Mouse (Mus musculus) forebrain, embryonic 14.5 days (tissue): ENCODE results near the gene S100a3. TPM values are rescaled to one million over a fixed set of nuclear protein-coding genes. Genes with fewer than 3 reads are reported as not detected.
A peak's percentile ranks its signal among the peaks of the same experiment; 100 is the strongest.

Source experiments
- ATAC-seq: fragments of 200-750 bp; cut with Nextera tagmentation; 2 replicates; pipeline ENCODE4 v1.8.0; 2017; ENCODE audit warnings: mild to moderate bottlenecking, moderate library complexity
- DNase-seq: peaks from one replicate; pipeline ENCODE4 v3.0.0-alpha.2; 2015; ENCODE audit warnings: low spot score
- H3K27ac ChIP-seq: fragments of 300-500 bp; sonication (generic); 2 replicates; pipeline ENCODE4 v1.5.1; 2014; ENCODE audit warnings: low read depth, mild to moderate bottlenecking, control low read depth, low read length, moderate library complexity
- H3K27me3 ChIP-seq: fragments of 300-500 bp; sonication (generic); replicated peaks from 2 replicates; pipeline ENCODE4 v1.6.1; 2014; ENCODE audit warnings: low read length, control low read depth, mixed read lengths; ENCODE audit not compliant: control insufficient read depth, insufficient read depth
- H3K36me3 ChIP-seq: fragments of 300-500 bp; sonication (generic); 2 replicates; pipeline ENCODE4 v1.6.1; 2014; ENCODE audit warnings: low read length, control low read depth; ENCODE audit not compliant: control insufficient read depth, insufficient read depth
- H3K4me1 ChIP-seq: fragments of 300-500 bp; sonication (generic); 2 replicates; pipeline ENCODE4 v1.6.1; 2014; ENCODE audit warnings: antibody characterized with exemption, low read length, control low read depth; ENCODE audit not compliant: control insufficient read depth, insufficient read depth
- H3K4me2 ChIP-seq: fragments of 300-500 bp; sonication (generic); 2 replicates; pipeline ENCODE4 v1.6.1; 2014; ENCODE audit warnings: mild to moderate bottlenecking, control low read depth, low read length
- H3K4me3 ChIP-seq: fragments of 300-500 bp; sonication (generic); 2 replicates; pipeline ENCODE4 v1.5.1; 2014; ENCODE audit warnings: low read depth, low read length, control low read depth
- H3K9ac ChIP-seq: fragments of 300-500 bp; sonication (generic); 2 replicates; pipeline ENCODE4 v1.6.1; 2014; ENCODE audit warnings: mild to moderate bottlenecking, low read length, control low read depth, moderate library complexity
- H3K9me3 ChIP-seq: fragments of 300-500 bp; sonication (generic); replicated peaks from 2 replicates; pipeline ENCODE4 v1.6.1; 2016; ENCODE audit warnings: low read length, control low read depth, mixed read lengths; ENCODE audit not compliant: control insufficient read depth
- WGBS: fragments of 180-500 bp; shearing (Covaris S2); extraction: QIAGEN DNeasy Blood & Tissue Kit; methylation state at CpG from one replicate; pipeline ENCODE4 v1.1.7; 2014; 5-methylcytosine and 5-hydroxymethylcytosine counted together
- polyA plus RNA-seq: library from polyadenylated mRNA; unstranded; fragments of >200 nt; fragmentation: Nextera tagmentation; extraction: Ambion mirVana; gene quantifications from 2 replicates; pipeline ENCODE4 v1.2.1, GENCODE M21; 2014

Gene S100a3
- polyA plus RNA-seq, 1 experiment from 2014 or later: not detected

GRCm38 (mm10) chr3:90639511-90640154 lies 79.3 kb downstream of the S100a3 start:
- H3K36me3 ChIP-seq: no peaks in the 10 kb centered on the region
- H3K4me3 ChIP-seq: no peak overlapping the region
- 53% methylated on average over 7 of the region's 7 CpGs for WGBS
- H3K27me3 ChIP-seq: no peaks in the 10 kb centered on the region
- no peaks in the 10 kb centered on the region for H3K4me1 ChIP-seq
- DNase-seq (peak; percentile 15), ATAC-seq (no peak)
- H3K9me3 ChIP-seq: no peaks in the 10 kb centered on the region
- H3K27ac ChIP-seq: no peak overlapping the region
- H3K4me2 ChIP-seq: no peak overlapping the region
- no peak overlapping the region for H3K9ac ChIP-seq

DNA sequence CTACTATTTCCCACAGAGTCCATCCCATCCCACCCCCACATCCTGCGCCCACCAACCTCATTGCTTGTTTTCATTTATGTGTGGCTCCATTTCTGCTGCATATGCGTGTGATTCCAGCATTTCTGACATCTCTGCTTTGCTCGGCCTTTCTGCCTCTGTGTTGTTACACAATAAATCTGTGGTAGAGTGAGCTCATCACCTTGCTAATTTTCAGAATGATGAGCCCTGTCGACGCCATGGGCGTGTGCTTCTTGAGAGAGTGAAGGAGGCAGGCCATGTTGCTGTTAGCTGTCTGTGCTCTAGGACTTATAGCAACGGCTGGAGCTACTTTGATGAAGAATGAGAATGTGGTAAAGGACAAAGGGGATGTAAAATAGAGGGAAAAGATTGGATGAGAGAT lies 80.6 kb downstream of the S100a3 start:
- Histone ChIP-seq H3K9me3 (no peaks in the 10 kb centered on the region), H3K27ac (no peak overlapping the region), H3K4me1 (no peaks in the 10 kb centered on the region), H3K9ac (no peak overlapping the region), H3K27me3 (no peaks in the 10 kb centered on the region), H3K36me3 (no peaks in the 10 kb centered on the region), H3K4me2 (no peak overlapping the region), H3K4me3 (no peak overlapping the region)
- no peak for ATAC-seq
- 88% methylated on average over 7 of the region's 7 CpGs for WGBS
- DNase-seq: no peak

DNA sequence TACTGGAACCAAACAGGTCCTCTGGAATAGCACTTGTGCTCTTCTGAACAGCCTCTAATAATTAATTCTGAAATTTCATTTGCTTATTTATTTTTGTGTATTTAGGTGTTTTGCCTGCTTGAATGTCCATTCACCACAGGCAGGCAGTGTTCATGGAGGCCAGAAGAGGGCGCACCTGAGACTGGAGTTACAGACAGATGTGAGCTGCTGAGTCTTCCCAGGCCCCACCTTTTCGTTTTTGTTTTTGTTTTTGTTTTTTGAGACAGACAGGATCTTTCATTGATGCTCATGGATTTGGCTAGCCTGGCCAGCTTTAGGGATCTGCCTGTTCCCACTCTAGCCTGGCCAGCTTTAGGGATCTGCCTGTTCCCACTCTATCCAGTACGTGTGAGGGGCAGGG lies 83.8 kb downstream of the S100a3 start:
- no peaks in the 10 kb centered on the region for H3K27me3 ChIP-seq
- H3K4me3 ChIP-seq: no peak overlapping the region
- ATAC-seq: no peak
- 46% methylated on average over 3 of the region's 3 CpGs for WGBS
- no peak for DNase-seq
- no peaks in the 10 kb centered on the region for H3K4me1 ChIP-seq
- no peak overlapping the region for H3K27ac ChIP-seq
- no peaks in the 10 kb centered on the region for H3K9me3 ChIP-seq
- H3K9ac ChIP-seq: no peak overlapping the region
- no peaks in the 10 kb centered on the region for H3K36me3 ChIP-seq
- no peak overlapping the region for H3K4me2 ChIP-seq

DNA sequence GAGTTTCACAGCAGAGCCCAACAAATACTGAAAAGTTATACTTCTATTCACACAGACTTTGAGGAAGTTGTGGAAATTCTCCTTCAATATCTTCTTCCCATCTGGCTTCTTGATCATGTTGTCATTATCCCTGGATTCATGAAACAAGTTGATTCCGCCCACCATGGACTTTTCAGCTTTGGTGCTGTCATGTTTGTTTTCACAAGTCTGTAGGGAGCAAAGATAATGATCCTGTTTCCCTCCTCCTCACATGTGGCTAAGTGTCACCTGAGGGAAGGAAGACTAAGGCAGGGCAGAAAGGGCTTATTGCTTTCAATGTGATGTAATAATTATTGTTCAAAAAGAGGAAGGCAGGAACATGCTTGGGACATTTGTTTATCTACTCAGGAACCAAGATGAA lies 86.9 kb downstream of the S100a3 start:
- H3K9ac ChIP-seq: no peak overlapping the region
- no peak overlapping the region for H3K4me2 ChIP-seq
- DNase-seq (no peak), ATAC-seq (no peak)
- H3K9me3 ChIP-seq: no peaks in the 10 kb centered on the region
- H3K4me3 ChIP-seq: no peak overlapping the region
- no peaks in the 10 kb centered on the region for H3K4me1 ChIP-seq
- WGBS: 82% methylated on average over 1 of the region's 1 CpGs
- no peaks in the 10 kb centered on the region for H3K36me3 ChIP-seq
- H3K27me3 ChIP-seq: no peaks in the 10 kb centered on the region
- no peak overlapping the region for H3K27ac ChIP-seq

DNA sequence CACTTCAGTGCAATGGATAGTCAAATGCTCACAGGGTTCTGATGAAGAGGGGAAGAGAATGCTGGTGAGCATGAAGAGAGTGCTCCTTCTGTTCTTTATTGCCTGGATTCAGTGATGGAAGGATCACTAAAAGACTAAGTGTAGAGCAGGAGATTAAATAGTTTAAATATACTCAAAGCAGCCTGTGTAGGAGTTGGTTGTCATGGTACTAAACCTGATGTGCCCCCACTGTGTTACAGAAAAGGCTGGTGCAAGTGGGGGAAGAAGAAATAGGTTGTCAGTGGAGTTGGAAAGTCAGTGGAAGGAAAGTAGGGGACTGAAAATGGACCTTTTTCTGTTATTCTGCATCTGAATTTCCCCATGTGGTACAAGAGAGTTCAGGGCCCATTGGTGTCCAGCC lies 88.6 kb downstream of the S100a3 start:
- Histone ChIP-seq H3K36me3 (no peaks in the 10 kb centered on the region), H3K4me1 (no peaks in the 10 kb centered on the region), H3K9me3 (no peaks in the 10 kb centered on the region), H3K4me2 (no peak overlapping the region), H3K27me3 (no peaks in the 10 kb centered on the region), H3K4me3 (no peak overlapping the region), H3K9ac (no peak overlapping the region), H3K27ac (no peak overlapping the region)
- no peak for DNase-seq
- no peak for ATAC-seq

GRCm38 (mm10) chr3:90649832-90650231 lies 89.5 kb downstream of the S100a3 start:
- Histone ChIP-seq H3K36me3 (no peaks in the 10 kb centered on the region), H3K4me3 (no peak overlapping the region), H3K4me1 (no peaks in the 10 kb centered on the region), H3K9me3 (no peaks in the 10 kb centered on the region), H3K27ac (no peak overlapping the region), H3K4me2 (no peak overlapping the region), H3K27me3 (no peaks in the 10 kb centered on the region), H3K9ac (no peak overlapping the region)
- WGBS: 90% methylated on average over 2 of the region's 2 CpGs
- ATAC-seq (no peak), DNase-seq (no peak)

Other genes starting within 250 kb of the S100a3 start
- 11.9 and 13.4 TPM in 2 replicates for gene Slc27a3, start 170.6 kb upstream of the S100a3 start, polyA plus RNA-seq
- gene Ints3, start 127.0 kb upstream of the S100a3 start, polyA plus RNA-seq: 20.7 and 25.3 TPM in 2 replicates
- 2.5 and 3.4 TPM in 2 replicates for gene Npr1, start 94.7 kb upstream of the S100a3 start, polyA plus RNA-seq
- 266 and 312 TPM in 2 replicates for gene Ilf2, start 84.5 kb upstream of the S100a3 start, polyA plus RNA-seq
- 76.7 and 77.3 TPM in 2 replicates for gene Snapin, start 69.5 kb upstream of the S100a3 start, polyA plus RNA-seq
- gene Chtop, start 51.1 kb upstream of the S100a3 start, polyA plus RNA-seq: 137 and 141 TPM in 2 replicates
- gene S100a1, start 46.2 kb upstream of the S100a3 start, polyA plus RNA-seq: 12.5 and 13.1 TPM in 2 replicates
- 9.4 and 11.1 TPM in 2 replicates for gene S100a13, start 46.1 kb upstream of the S100a3 start, polyA plus RNA-seq
- gene S100a14, start 33.7 kb upstream of the S100a3 start, polyA plus RNA-seq: not detected in 2 replicates
- 40.6 and 43.2 TPM in 2 replicates for gene S100a16, start 23.3 kb upstream of the S100a3 start, polyA plus RNA-seq
- gene S100a2, start 29.7 kb downstream of the S100a3 start, polyA plus RNA-seq: not detected in 2 replicates
- not detected in 2 replicates for gene Gm42674, start 41.3 kb downstream of the S100a3 start, polyA plus RNA-seq
- 1.3 and 1.9 TPM in 2 replicates for gene S100a4, start 43.2 kb downstream of the S100a3 start, polyA plus RNA-seq
- gene S100a5, start 47.9 kb downstream of the S100a3 start, polyA plus RNA-seq: not detected in 2 replicates
- 19.6 and 22.8 TPM in 2 replicates for gene S100a6, start 52.3 kb downstream of the S100a3 start, polyA plus RNA-seq
- gene S100a7a, start 93.4 kb downstream of the S100a3 start, polyA plus RNA-seq: not detected in 2 replicates
- 1.5 and 3.3 TPM in 2 replicates for gene S100a8, start 108.4 kb downstream of the S100a3 start, polyA plus RNA-seq
- gene S100a9, start 135.1 kb downstream of the S100a3 start, polyA plus RNA-seq: 2.0 and 3.1 TPM in 2 replicates
- not detected in 2 replicates for gene Pglyrp4, start 166.3 kb downstream of the S100a3 start, polyA plus RNA-seq
- not detected in 2 replicates for gene Gm5849, start 217.3 kb downstream of the S100a3 start, polyA plus RNA-seq